Mouse (Mus musculus): ENCODE measurements around the gene Rhox9.
"Not testable (repeated sequence)": the region's sequence is repeated elsewhere in the genome, so short reads cannot be mapped to it uniquely, and the experiment has no call there.

The Rhox9 gene

DNA sequence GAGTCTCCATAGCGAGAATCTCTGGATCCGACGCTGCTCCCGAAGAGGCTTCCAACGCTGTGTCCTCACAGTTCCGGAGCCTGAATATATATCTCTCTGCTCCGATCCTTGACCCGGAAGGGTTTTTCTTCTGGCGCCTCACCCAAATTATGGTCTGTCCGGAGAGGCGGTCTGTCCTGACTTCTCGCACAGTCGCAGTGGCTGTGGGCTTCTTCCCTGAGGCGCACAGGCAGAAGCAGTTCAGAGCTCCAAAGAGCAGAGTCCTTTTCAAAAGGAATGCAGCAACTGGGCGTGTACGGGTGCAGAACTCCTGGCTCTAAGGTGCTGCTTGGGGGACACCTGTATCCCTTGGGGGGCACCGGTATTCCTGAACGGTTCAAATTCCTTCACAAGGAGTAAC, at the start of gene Rhox9:
Gene Rhox9 (minus strand): TSS at position 101 of the 400 bp plus-strand sequence.
- not testable (repeated sequence) for DNase-seq

DNA sequence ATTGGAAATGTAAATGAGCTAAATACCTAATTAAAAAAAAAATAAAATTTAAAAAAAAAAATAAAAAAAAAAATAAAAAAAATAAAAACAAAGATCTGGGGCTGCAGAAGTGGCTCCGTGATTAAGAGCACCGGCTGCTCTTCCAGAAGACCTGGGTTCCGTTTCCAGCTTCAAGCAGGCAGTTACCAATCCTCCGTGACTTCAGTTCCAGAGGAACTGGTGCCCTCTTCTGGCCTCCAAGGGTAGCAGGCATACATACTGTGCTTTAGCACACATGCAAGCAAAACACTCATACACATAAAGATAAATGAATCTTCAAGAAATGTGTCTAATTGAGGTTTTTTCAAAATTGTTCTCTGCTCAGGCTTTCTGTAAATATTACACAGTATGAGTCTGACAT, 14.7 kb upstream of the Rhox9 start:
- DNase-seq: no peak

GRCm38 (mm10) chrX:37908581-37908980, 7.0 kb upstream of the Rhox9 start:
- DNase-seq: no peak

DNA sequence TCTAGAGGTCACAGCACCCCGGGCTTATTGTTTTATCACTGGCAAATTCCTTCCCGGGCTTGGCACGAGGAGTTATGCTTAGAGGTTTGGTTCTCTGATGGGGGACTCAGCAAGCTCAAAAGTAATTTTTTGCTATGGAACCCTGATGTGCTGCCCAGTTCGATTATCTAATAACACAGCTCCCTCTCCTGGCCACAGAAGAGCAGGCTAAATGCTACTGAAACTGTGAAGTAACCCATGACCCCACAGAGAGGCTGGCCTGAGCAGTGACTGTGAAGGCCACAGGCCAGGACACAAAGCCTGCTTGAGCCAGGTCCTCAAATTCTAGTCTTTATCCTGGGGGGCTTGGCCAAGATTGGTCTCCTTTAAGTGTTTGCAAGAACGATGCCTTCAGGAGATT, 2.2 kb upstream of the Rhox9 start:
- no peak for DNase-seq

GRCm38 (mm10) chrX:37897132-37897531, 4.4 kb downstream of the Rhox9 start, which contains the start of gene Rhox7b:
Gene Rhox7b (minus strand): TSS chrX:37897232.
- not testable (repeated sequence) for DNase-seq

DNA sequence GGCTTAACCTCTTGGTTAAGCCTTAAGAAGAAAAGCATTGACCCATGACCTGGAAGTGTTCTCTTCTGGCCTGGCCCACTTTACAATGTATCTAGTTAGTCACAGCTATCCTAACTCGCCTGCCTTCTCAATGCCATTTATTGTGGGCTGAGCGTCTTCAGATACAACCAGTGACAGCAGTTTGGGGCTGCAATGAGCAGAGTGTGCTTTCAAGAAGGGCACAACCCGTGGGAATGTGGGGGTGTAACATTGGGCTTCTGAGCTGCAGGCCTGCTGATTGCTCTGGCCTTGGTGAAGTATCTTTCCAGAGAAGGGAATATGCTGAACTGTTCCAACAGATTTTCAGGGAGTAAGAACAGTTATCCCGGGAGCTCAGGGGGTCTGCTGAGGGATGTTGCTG, 22.7 kb downstream of the Rhox9 start, which contains the start of gene Rhox8:
Gene Rhox8 (minus strand): TSS at position 101 of the 400 bp plus-strand sequence.
- no peak for DNase-seq

DNA sequence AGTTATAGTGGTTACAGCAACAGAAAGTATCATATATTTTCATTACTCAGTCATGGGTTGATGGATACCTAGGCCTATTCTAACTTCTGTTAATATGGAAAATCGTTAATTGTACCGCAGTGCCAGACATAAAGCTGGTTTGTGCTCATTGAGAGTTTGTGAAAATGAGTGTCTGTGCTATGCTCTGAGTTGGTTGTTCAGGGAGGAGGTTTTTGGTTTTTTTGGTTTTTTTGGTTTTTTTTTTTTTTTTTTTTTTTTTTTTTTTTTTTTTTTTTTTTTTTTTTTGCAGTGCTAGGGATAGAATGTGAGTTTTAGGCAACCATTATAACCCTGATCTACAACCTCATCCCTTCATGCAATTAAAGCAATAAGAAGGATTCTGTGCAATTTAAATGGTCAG, 29.9 kb downstream of the Rhox9 start:
- no peak for DNase-seq
